Mouse (Mus musculus): ENCODE data around the gene Crtc3. TPM values are rescaled to one million over a fixed set of nuclear protein-coding genes. Genes with fewer than 3 reads are reported as not detected.

Gene Crtc3
- total RNA-seq, 2 experiments from 2014 or later = 5.6 to 26.9 TPM

DNA sequence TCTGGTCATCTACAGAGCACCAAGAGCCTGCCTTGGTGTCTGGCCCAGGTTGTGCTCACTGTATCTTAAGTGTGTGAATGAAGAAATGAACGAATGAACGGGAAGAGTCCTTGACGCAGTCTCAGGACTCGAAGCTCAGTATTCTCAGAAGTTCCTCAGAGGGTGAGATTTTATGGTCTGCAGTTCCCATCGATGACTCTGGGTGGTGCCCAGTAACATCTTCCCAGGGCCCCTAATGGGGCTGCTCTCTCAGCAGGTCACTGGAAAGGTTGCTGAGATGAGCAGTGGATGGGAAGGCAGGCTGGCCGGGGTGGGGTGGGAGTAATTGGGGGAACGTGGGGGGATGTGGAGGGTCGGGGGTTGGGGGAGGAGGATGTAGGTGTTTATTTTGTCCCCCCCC is 130.6 kb downstream of the Crtc3 start:
- peak; percentile 51 for ATAC-seq (replicated peaks; ENCODE audit: poor library complexity)

DNA sequence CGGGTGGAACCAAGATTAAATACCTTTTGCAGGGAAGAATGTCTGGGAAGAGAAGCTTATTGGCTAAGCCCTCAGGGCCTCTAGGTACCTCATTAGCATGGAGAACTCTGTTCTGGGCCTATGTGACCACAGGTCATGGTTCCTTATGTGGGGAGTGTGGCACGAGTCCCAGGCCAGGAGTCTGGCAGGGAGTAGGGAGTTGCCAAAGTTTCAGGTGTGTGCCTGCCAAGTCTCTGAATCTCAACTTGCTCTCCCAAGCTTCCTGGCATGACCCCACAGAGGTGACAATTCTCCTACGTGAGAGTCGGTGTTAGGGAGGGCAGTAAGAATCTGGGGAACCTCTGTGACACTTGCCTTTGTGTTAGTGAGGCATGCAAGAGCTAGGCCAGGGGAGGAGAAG is 131.5 kb downstream of the Crtc3 start:
- ATAC-seq (replicated peaks; ENCODE audit: poor library complexity) = no peak

DNA sequence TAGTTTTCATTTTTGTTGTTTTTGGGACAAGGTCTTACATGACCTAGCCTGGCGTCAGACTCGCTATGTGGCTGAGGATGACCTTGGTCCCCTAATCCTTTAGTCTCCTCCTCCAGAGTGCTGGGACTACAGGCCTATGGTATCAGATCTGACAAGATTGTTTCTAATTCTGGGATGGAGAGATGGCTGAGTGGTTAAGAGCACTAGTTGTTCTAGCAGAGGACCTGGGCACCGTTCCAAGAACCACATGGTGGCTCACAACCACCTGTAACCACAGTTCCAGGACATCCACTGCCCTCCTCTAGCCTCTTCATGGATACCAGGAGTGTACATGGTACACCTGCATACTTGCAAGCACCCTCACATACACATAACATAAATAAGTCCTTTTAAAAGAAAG is 132.5 kb downstream of the Crtc3 start:
- no peak for ATAC-seq (replicated peaks; ENCODE audit: poor library complexity)

DNA sequence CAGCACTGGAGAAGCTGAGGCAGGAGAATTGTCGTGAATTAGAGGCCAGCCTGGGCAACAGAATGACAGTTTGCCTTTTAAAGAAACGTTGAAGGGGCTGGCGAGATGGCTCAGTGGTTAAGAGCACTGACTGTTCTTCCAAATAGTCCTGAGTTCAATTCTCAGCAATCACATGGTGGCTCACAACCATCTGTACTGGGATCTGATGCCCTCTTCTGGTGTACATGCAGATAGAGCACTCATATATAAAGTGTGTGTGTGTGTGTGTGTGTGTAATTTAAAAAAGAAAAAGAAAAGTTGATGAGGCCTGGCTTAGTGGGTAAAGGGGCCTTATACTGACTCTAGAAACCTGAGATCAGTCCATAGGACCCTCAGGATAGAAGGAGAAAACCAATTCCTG is 133.5 kb downstream of the Crtc3 start:
- ATAC-seq (replicated peaks; ENCODE audit: poor library complexity) = no peak

DNA sequence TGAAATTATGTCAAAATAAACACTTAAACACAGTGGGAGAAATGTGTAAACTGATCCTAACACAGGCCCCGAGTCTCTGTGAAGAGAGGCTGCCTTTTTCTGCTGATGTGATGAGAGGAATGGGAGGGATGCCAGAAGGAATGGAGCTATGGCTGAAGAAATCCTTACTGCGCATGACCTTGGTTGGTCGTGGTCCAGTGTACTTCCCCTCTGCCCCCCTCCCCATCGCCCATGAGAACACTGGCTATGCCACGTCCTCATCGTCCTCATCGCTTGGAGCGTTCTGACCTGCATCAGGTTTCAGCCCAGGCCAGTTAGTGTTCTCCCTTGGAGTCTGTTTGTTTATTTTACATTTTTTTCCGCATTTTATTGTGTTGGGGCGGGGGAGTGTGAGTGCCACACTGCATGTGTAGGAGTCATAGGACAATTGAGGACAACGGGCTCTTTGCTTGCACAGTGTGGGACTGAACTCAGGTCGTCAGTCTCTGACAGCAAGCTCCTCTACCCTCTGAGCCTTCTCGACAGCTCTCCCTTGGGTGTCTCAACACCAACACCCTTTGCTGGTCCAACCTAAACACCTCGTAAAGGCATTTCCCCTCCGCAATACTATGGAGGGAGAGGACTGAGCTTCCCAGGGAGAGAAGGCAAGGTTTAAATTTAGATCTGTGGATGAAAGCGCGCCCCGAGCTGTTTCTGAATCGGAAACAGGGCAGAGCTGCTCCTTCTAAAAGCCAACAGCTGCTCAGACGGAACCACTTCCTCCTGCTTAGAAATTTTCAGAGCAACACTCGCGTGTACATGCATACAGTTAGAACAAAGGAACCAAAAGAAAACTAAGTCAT is 134.3 kb downstream of the Crtc3 start:
- ATAC-seq (replicated peaks; ENCODE audit: poor library complexity) = peak; percentile 51

DNA sequence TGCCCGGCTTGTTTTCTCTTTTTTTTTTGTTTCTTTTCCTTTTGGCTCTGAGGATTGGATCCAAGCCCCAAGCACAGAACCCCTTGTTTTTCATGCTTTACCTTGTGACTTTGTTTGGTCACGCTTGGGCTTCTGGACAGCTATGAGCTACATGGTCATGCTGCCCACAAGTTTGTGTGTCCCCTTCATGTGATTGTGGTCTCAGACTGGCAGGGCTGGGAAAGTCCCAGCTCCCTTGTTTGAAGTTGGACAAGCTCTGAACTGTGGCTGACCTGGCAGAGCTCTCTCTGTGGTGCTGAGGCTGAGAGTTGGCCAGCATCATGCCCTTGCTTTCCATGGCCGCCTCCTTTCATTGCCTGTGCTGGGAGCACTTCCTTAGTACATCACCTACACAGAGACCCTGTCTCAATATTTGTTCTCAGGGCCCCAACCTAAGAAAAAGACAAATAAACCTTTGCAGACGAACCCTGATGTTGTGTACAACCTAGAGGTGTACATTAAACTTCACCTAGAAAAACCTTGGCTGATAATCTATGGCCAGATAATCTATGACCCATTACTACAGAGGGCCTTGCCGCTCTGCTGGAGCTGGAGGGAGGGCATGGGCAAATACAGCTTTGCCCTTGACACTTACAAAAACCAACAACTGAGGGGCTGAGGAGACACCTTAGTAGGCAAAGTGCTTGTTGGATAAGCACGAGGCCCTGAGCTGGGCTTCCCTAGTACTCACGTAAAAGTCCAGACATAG is 140.0 kb downstream of the Crtc3 start:
- no peak for ATAC-seq (replicated peaks; ENCODE audit: poor library complexity)

DNA sequence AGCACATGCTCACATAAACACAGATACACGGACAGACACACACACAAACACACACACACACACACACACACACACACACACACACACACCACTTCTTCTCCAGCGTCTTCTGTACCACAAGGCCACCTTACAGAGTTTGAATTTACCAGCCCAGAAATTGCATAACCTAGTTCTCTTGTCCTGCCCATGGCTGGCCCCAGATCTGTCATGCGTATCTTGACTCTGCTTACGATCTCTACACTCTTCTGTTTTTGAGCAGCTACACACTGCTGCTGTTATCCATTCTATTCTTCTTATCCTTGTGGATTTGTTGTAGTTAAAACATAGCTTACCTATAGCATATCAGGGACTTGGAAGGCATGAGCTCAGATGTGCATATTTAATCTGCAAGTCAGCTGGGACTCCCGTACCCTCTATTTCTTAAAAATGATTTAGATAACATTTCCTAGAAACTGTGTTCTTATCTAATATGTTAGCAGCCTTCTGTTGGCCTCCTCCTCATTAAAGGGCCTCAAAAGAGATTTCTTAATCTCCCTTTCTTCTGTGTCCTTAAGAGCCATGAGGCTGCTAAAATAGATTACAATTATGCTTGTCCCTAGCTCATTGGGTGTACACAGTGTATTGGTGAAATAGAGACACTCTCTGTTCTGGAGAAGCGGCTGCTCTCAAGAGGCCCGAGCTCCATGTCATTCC is 146.4 kb downstream of the Crtc3 start:
- peak; percentile 83 for ATAC-seq (replicated peaks; ENCODE audit: poor library complexity)

DNA sequence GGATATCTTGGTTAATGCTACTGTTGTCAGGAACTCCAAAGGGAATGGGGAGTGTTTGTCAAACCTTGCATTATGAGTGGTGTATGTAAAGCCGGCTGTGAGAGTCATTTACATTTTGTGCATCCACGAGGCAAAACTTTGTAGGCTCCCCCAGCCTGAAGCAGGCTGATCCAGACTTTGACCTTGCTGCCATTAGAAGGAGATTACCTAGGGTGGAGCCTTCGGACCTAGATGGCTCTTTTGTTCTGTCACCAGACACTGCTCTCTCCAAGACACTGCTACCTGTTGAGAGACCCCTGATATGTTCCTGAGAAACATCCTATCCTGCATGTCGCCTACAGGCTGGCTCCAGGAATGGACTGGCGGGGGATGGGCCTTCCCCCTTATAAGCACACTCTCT is 149.1 kb downstream of the Crtc3 start:
- no peak for ATAC-seq (replicated peaks; ENCODE audit: poor library complexity)

Other genes starting within 250 kb of the Crtc3 start
- gene Blm, start 153.8 kb downstream of the Crtc3 start, total RNA-seq (2015) = 60.4 and 76.5 TPM in 2 replicates
- 36.9 and 56.7 TPM in 2 replicates for gene Blm, start 153.8 kb downstream of the Crtc3 start, total RNA-seq (2017)
- 90.5 and 94.3 TPM in 2 replicates for gene Iqgap1, start 137.1 kb upstream of the Crtc3 start, total RNA-seq (2015)
- 81.0 and 113 TPM in 2 replicates for gene Iqgap1, start 137.1 kb upstream of the Crtc3 start, total RNA-seq (2017)
- gene Zscan2, start 172.0 kb upstream of the Crtc3 start, total RNA-seq (2015) = 3.5 and 3.7 TPM in 2 replicates
- gene Zscan2, start 172.0 kb upstream of the Crtc3 start, total RNA-seq (2017) = 6.7 and 10.0 TPM in 2 replicates
- 14.2 and 18.4 TPM in 2 replicates for gene Wdr73, start 212.4 kb upstream of the Crtc3 start, total RNA-seq (2015)
- 18.2 and 19.6 TPM in 2 replicates for gene Wdr73, start 212.4 kb upstream of the Crtc3 start, total RNA-seq (2017)
- 6.8 and 8.6 TPM in 2 replicates for gene Nmb, start 216.2 kb upstream of the Crtc3 start, total RNA-seq (2015)
- gene Nmb, start 216.2 kb upstream of the Crtc3 start, total RNA-seq (2017) = 0.57 and 3.1 TPM in 2 replicates

Measured in megakaryocyte progenitor cell, adult 5-6 weeks (primary cell).